Mouse (Mus musculus) brain, adult 2 months (tissue): ENCODE results near the gene Cxcl9.

ENCODE experiments used
- DNase-seq: peaks from one replicate; pipeline ENCODE4 v3.0.0; 2011; ENCODE audit warnings: low read depth, low spot score

Gene Cxcl9

GRCm38 (mm10) chr5:92340606-92341005 is 12.7 kb upstream of the Cxcl9 start:
- no peak for DNase-seq

GRCm38 (mm10) chr5:92336743-92337142 is 8.9 kb upstream of the Cxcl9 start:
- DNase-seq, result no peak

GRCm38 (mm10) chr5:92332359-92332840 is 4.5 kb upstream of the Cxcl9 start:
- DNase-seq, result peak; percentile 30

- DNase-seq, result no peak
These were observed 3.9 kb upstream of the Cxcl9 start, which contains the start of gene Art3 for GRCm38 (mm10) chr5:92331635-92332338. Art3 (plus strand) TSS chr5:92331827.

GRCm38 (mm10) chr5:92331122-92331521 is 3.2 kb upstream of the Cxcl9 start:
- no peak for DNase-seq

- no peak for DNase-seq
These were observed 512 bp downstream of the Cxcl9 start for GRCm38 (mm10) chr5:92327367-92327766.

GRCm38 (mm10) chr5:92323264-92323663 is 4.6 kb downstream of the Cxcl9 start:
- no peak for DNase-seq

GRCm38 (mm10) chr5:92322612-92323011 is 5.3 kb downstream of the Cxcl9 start:
- no peak for DNase-seq

GRCm38 (mm10) chr5:92321631-92322400 is 6.1 kb downstream of the Cxcl9 start:
- no peak for DNase-seq

GRCm38 (mm10) chr5:92318596-92318995 is 9.3 kb downstream of the Cxcl9 start:
- no peak for DNase-seq

- no peak for DNase-seq
These were observed 9.8 kb downstream of the Cxcl9 start for GRCm38 (mm10) chr5:92318119-92318518.

GRCm38 (mm10) chr5:92313776-92314175 is 14.1 kb downstream of the Cxcl9 start:
- no peak for DNase-seq

GRCm38 (mm10) chr5:92312046-92312715 is 15.7 kb downstream of the Cxcl9 start:
- DNase-seq, result peak; percentile 93

GRCm38 (mm10) chr5:92309681-92310511 is 18.0 kb downstream of the Cxcl9 start, which contains the start of gene Sdad1:
Sdad1 (minus strand) TSS chr5:92310479.
- peak; percentile 99 for DNase-seq

GRCm38 (mm10) chr5:92304291-92304690 is 23.6 kb downstream of the Cxcl9 start:
- DNase-seq, result no peak

- DNase-seq, result no peak
These were observed 25.6 kb downstream of the Cxcl9 start for GRCm38 (mm10) chr5:92302149-92302840.

GRCm38 (mm10) chr5:92294525-92294924 is 33.4 kb downstream of the Cxcl9 start:
- DNase-seq, result no peak

GRCm38 (mm10) chr5:92291652-92292414 is 36.0 kb downstream of the Cxcl9 start:
- no peak for DNase-seq

GRCm38 (mm10) chr5:92287840-92288239 is 40.0 kb downstream of the Cxcl9 start:
- no peak for DNase-seq

- no peak for DNase-seq
These were observed 44.8 kb downstream of the Cxcl9 start for GRCm38 (mm10) chr5:92283107-92283506.
